Mouse (Mus musculus) bone marrow macrophage, adult 2 months (primary cell): ENCODE data around the gene Ltbp2.

Source experiments
- CTCF ChIP-seq: IDR thresholded peaks from 2 replicates; pipeline ENCODE4 v1.5.1; 2012; ENCODE audit warnings: low read depth, mild to moderate bottlenecking, low read length, moderate library complexity
- POLR2A ChIP-seq: IDR thresholded peaks from 2 replicates; pipeline ENCODE4 v1.6.1; 2012; ENCODE audit warnings: mild to moderate bottlenecking, low read depth, low read length, borderline replicate concordance

DNA sequence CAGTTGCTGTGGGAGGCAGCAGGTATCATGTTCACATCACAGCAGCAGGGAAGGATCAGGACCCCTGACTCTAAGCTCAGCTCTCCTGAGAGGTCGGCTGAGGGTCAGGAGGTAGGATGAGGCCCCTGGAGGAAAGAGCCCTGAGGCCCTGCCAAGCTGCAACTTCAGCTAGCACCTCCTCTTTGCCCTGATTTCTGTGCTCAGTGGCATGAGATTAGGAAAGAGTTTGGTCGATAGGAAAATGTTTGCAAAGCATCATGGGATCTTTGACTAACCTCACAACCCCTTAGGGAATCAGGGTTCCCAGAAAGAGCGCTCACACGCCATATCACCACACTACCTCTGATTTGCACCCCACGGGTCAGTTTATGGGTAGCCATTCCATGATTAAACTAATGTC, 69.6 kb downstream of the Ltbp2 start:
- TF ChIP-seq CTCF (no peak), POLR2A (no peak)
